Mouse (Mus musculus) ES-Bruce4 (cell line): ENCODE measurements around the gene D3Ertd751e.

Source experiments
- CTCF ChIP-seq: IDR thresholded peaks from one replicate; pipeline ENCODE4 v1.8.1; 2011; ENCODE audit warnings: low read depth, low read length
- EP300 ChIP-seq: IDR thresholded peaks from 2 replicates; pipeline ENCODE4 v1.6.1; 2011; ENCODE audit warnings: low read depth, low read length; ENCODE audit not compliant: insufficient read depth
- POLR2A ChIP-seq: IDR thresholded peaks from one replicate; pipeline ENCODE4 v1.8.1; 2011; ENCODE audit warnings: low read length; ENCODE audit not compliant: insufficient read depth

GRCm38 (mm10) chr3:41695681-41696080, 46.7 kb upstream of the D3Ertd751e start:
- no peak for TF ChIP-seq CTCF
- no peak for TF ChIP-seq POLR2A
- peak; percentile 90 for TF ChIP-seq EP300
